Mouse (Mus musculus) forebrain, embryonic 14.5 days (tissue): ENCODE results near the gene Rpl19. TPM values are rescaled to one million over a fixed set of nuclear protein-coding genes. Genes with fewer than 3 reads are reported as not detected.

ENCODE experiments used
- ATAC-seq: fragments of 200-750 bp; cut with Nextera tagmentation; 2 replicates; pipeline ENCODE4 v1.8.0; 2017; ENCODE audit warnings: mild to moderate bottlenecking, moderate library complexity
- DNase-seq: peaks from one replicate; pipeline ENCODE4 v3.0.0-alpha.2; 2015; ENCODE audit warnings: low spot score
- H3K27ac ChIP-seq: fragments of 300-500 bp; sonication (generic); 2 replicates; pipeline ENCODE4 v1.5.1; 2014; ENCODE audit warnings: low read depth, mild to moderate bottlenecking, control low read depth, low read length, moderate library complexity
- H3K27me3 ChIP-seq: fragments of 300-500 bp; sonication (generic); replicated peaks from 2 replicates; pipeline ENCODE4 v1.6.1; 2014; ENCODE audit warnings: low read length, control low read depth, mixed read lengths; ENCODE audit not compliant: control insufficient read depth, insufficient read depth
- H3K36me3 ChIP-seq: fragments of 300-500 bp; sonication (generic); 2 replicates; pipeline ENCODE4 v1.6.1; 2014; ENCODE audit warnings: low read length, control low read depth; ENCODE audit not compliant: control insufficient read depth, insufficient read depth
- H3K4me1 ChIP-seq: fragments of 300-500 bp; sonication (generic); 2 replicates; pipeline ENCODE4 v1.6.1; 2014; ENCODE audit warnings: antibody characterized with exemption, low read length, control low read depth; ENCODE audit not compliant: control insufficient read depth, insufficient read depth
- H3K4me2 ChIP-seq: fragments of 300-500 bp; sonication (generic); 2 replicates; pipeline ENCODE4 v1.6.1; 2014; ENCODE audit warnings: mild to moderate bottlenecking, control low read depth, low read length
- H3K4me3 ChIP-seq: fragments of 300-500 bp; sonication (generic); 2 replicates; pipeline ENCODE4 v1.5.1; 2014; ENCODE audit warnings: low read depth, low read length, control low read depth
- H3K9ac ChIP-seq: fragments of 300-500 bp; sonication (generic); 2 replicates; pipeline ENCODE4 v1.6.1; 2014; ENCODE audit warnings: mild to moderate bottlenecking, low read length, control low read depth, moderate library complexity
- H3K9me3 ChIP-seq: fragments of 300-500 bp; sonication (generic); replicated peaks from 2 replicates; pipeline ENCODE4 v1.6.1; 2016; ENCODE audit warnings: low read length, control low read depth, mixed read lengths; ENCODE audit not compliant: control insufficient read depth
- WGBS: fragments of 180-500 bp; shearing (Covaris S2); extraction: QIAGEN DNeasy Blood & Tissue Kit; methylation state at CpG from one replicate; pipeline ENCODE4 v1.1.7; 2014; 5-methylcytosine and 5-hydroxymethylcytosine counted together
- polyA plus RNA-seq: library from polyadenylated mRNA; unstranded; fragments of >200 nt; fragmentation: Nextera tagmentation; extraction: Ambion mirVana; gene quantifications from 2 replicates; pipeline ENCODE4 v1.2.1, GENCODE M21; 2014

Gene Rpl19
- polyA plus RNA-seq, 1 experiment from 2014 or later: 932 TPM

GRCm38 (mm10) chr11:97985727-97986677 is 40.5 kb upstream of the Rpl19 start, which contains the start of gene Plxdc1:
TSS of gene Plxdc1 (minus strand) at chr11:97986444.
- H3K4me3 ChIP-seq: peak within 1 kb of the TSS; percentile 85
- no peaks in the 10 kb centered on the region for H3K9me3 ChIP-seq
- H3K9ac ChIP-seq: peak within 1 kb of the TSS; percentile 56
- DNase-seq (no peak), ATAC-seq (no peak)
- peak within 1 kb of the TSS; percentile 81 for H3K4me2 ChIP-seq
- peaks cover 7% of the 10 kb centered on the region for H3K4me1 ChIP-seq
- H3K36me3 ChIP-seq: no peaks in the 10 kb centered on the region
- H3K27ac ChIP-seq: no peak within 1 kb of the TSS
- 3% methylated on average over 64 of the region's 74 CpGs for WGBS
- peaks cover 28% of the 10 kb centered on the region for H3K27me3 ChIP-seq

- H3K9ac ChIP-seq: peak overlapping the region; percentile 56; the same call in 1 of the 2 replicates
- DNase-seq: no peak
Observed at GRCm38 (mm10) chr11:97986738-97987465, 39.6 kb upstream of the Rpl19 start.

DNA sequence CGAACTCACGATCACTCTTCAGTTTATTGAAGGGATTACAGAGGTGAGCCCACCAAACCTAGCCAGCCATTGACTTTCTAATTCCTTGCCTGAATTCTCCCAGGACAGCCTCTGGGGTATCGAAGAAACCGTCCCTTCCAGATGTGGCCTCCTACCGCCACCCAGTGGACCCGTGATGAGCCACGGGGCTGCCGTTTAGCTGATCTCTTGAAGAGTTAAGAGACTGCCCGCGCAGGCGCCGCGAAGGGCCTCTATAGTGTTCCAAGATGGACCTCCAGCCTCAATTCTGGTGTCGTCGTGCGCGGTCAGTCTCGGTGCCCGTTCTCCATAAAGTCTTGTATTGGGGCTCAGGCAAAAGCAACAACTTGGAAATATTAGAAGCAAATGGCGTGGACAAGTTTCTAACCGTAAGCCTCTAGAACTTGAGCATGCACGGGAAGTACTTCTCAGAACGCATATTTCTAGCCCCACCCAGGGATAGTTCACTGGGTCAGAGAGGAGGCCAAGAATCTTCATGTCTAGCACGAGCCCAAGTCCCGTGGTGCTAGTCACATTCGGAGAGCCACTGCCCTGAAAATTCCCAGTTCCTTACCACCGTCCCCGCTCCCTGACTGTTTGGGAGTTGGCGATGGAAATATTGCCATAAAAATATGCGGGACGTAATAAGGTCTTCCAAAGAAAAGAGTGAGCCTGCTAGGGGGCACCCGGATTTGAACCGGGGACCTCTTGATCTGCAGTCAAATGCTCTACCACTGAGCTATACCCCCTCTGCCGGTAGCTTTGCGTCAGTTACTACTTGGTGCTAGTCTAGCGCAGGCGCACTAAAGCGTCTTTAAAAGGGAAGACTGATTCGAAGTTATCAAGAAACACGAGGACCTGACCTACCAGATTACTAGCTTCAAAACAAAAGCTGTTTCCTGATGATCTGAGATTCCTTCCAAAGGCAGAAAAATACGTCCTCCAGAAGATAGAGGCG is 38.7 kb upstream of the Rpl19 start:
- H3K27ac ChIP-seq: peak overlapping the region; percentile 78
- DNase-seq (peak; percentile 94), ATAC-seq (peak; percentile 87)
- H3K4me3 ChIP-seq: peak overlapping the region; percentile 85
- H3K27me3 ChIP-seq: peaks cover 28% of the 10 kb centered on the region
- H3K9ac ChIP-seq: peak overlapping the region; percentile 79
- peaks cover 7% of the 10 kb centered on the region for H3K4me1 ChIP-seq
- no peaks in the 10 kb centered on the region for H3K36me3 ChIP-seq
- no peaks in the 10 kb centered on the region for H3K9me3 ChIP-seq
- H3K4me2 ChIP-seq: peak overlapping the region; percentile 59
- WGBS: under 1% methylated on average over 42 of the region's 42 CpGs

More at GRCm38 (mm10) chr11:97986738-97987465, 39.6 kb upstream of the Rpl19 start:
- WGBS: 28% methylated on average over 13 of the region's 17 CpGs
- Histone ChIP-seq H3K4me2 (peak overlapping the region; percentile 81), H3K4me3 (peak overlapping the region; percentile 85), H3K27me3 (peaks cover 28% of the 10 kb centered on the region), H3K27ac (no peak overlapping the region), H3K9me3 (no peaks in the 10 kb centered on the region), H3K36me3 (no peaks in the 10 kb centered on the region), H3K4me1 (peaks cover 7% of the 10 kb centered on the region)
- ATAC-seq: no peak

- peaks cover 28% of the 10 kb centered on the region for H3K27me3 ChIP-seq
- H3K4me1 ChIP-seq: peaks cover 7% of the 10 kb centered on the region
- ATAC-seq: peak; percentile 93
- H3K9me3 ChIP-seq: no peaks in the 10 kb centered on the region
- H3K4me2 ChIP-seq: peak overlapping the region; percentile 59
- H3K4me3 ChIP-seq: peak overlapping the region; percentile 85
- DNase-seq: peak; percentile 96
- H3K27ac ChIP-seq: peak overlapping the region; percentile 78
- no peaks in the 10 kb centered on the region for H3K36me3 ChIP-seq
- H3K9ac ChIP-seq: peak overlapping the region; percentile 79
- under 1% methylated on average over 26 of the region's 26 CpGs for WGBS
Observed at GRCm38 (mm10) chr11:97988530-97989096, 37.9 kb upstream of the Rpl19 start.

GRCm38 (mm10) chr11:97994539-97995100 is 31.9 kb upstream of the Rpl19 start:
- Histone ChIP-seq H3K9me3 (no peaks in the 10 kb centered on the region), H3K9ac (no peak overlapping the region), H3K27ac (no peak overlapping the region), H3K4me1 (peaks cover 16% of the 10 kb centered on the region), H3K4me3 (peak overlapping the region; percentile 40), H3K27me3 (no peaks in the 10 kb centered on the region), H3K4me2 (peak overlapping the region; percentile 84), H3K36me3 (no peaks in the 10 kb centered on the region)
- 2% methylated on average over 13 of the region's 13 CpGs for WGBS
- DNase-seq (peak; percentile 63), ATAC-seq (peak; percentile 51)

GRCm38 (mm10) chr11:97995564-97996288 is 30.8 kb upstream of the Rpl19 start, which contains the start of gene Arl5c:
TSS of gene Arl5c (minus strand) at chr11:97996181.
- no peaks in the 10 kb centered on the region for H3K36me3 ChIP-seq
- no peaks in the 10 kb centered on the region for H3K27me3 ChIP-seq
- ATAC-seq (no peak), DNase-seq (no peak)
- no peaks in the 10 kb centered on the region for H3K9me3 ChIP-seq
- peak within 1 kb of the TSS; percentile 57 for H3K9ac ChIP-seq
- 2% methylated on average over 26 of the region's 26 CpGs for WGBS
- peaks cover 11% of the 10 kb centered on the region for H3K4me1 ChIP-seq
- H3K4me2 ChIP-seq: peak within 1 kb of the TSS; percentile 84
- peak within 1 kb of the TSS; percentile 40 for H3K4me3 ChIP-seq
- H3K27ac ChIP-seq: 0 out of 2 replicates have a peak within 1 kb of the TSS, but pooled peaks have one; percentile 0

GRCm38 (mm10) chr11:97996691-97997090 is 29.8 kb upstream of the Rpl19 start:
- ATAC-seq (no peak), DNase-seq (no peak)
- Histone ChIP-seq H3K4me3 (no peak overlapping the region), H3K9ac (no peak overlapping the region), H3K27ac (no peak overlapping the region), H3K27me3 (no peaks in the 10 kb centered on the region; the same call in 1 of the 2 replicates), H3K4me2 (no peak overlapping the region), H3K4me1 (peaks cover 11% of the 10 kb centered on the region), H3K36me3 (no peaks in the 10 kb centered on the region), H3K9me3 (no peaks in the 10 kb centered on the region)
- 70% methylated on average over 1 of the region's 1 CpGs for WGBS
